Mouse (Mus musculus): Measurements from ENCODE around the gene Scnn1g. TPM values are rescaled to one million over a fixed set of nuclear protein-coding genes. Genes with fewer than 3 reads are reported as not detected.

Gene Scnn1g
- polyA plus RNA-seq, 1 experiment from 2014 or later = 0.91 TPM

DNA sequence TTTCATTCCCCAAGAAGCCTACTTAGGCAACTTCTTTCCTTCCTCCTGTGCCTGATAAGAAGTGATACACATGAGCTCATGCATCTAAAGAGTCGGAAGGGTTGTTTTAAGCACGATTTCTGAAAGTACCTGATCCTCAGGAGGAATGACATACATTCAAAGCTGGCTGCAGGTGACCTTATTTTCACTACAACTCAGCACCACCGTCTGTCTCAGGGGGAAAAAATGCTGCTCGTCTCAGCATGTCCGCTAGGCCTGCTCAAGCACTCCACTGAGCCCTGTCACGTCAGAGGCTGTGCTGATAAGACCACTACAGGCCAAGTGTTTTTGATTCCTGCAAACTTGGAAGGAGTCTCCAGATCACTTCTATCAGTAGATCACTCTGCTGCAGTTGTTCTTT is 32.3 kb upstream of the Scnn1g start:
- WGBS = 48% methylated on average over 6 of the region's 6 CpGs
- Histone ChIP-seq H3K9me3 (ENCODE audit: control insufficient read depth, low read depth, low read length) (no peaks in the 10 kb centered on the region), H3K4me2 (replicated peaks; ENCODE audit: low read depth, low read length) (no peak overlapping the region), H3K36me3 (ENCODE audit: control insufficient read depth, insufficient read depth, low read length) (no peaks in the 10 kb centered on the region), H3K27me3 (ENCODE audit: control insufficient read depth, insufficient read depth, low read length) (no peaks in the 10 kb centered on the region), H3K27ac (ENCODE audit: low read length) (no peak overlapping the region), H3K9ac (replicated peaks; ENCODE audit: low read depth, low read length) (no peak overlapping the region), H3K4me3 (ENCODE audit: low read depth, low read length) (no peak overlapping the region), H3K4me1 (ENCODE audit: control insufficient read depth, insufficient read depth, low read length) (peaks cover 13% of the 10 kb centered on the region; the same call in 1 of the 2 replicates)
- no peak for ATAC-seq (ENCODE audit: insufficient number of reproducible peaks, insufficient read depth, low FRiP score, low read depth)

- Histone ChIP-seq H3K36me3 (ENCODE audit: control insufficient read depth, insufficient read depth, low read length) (no peaks in the 10 kb centered on the region), H3K4me2 (replicated peaks; ENCODE audit: low read depth, low read length) (no peak overlapping the region), H3K4me3 (ENCODE audit: low read depth, low read length) (no peak overlapping the region), H3K4me1 (ENCODE audit: control insufficient read depth, insufficient read depth, low read length) (peaks cover 13% of the 10 kb centered on the region; the same call in 1 of the 2 replicates), H3K9ac (replicated peaks; ENCODE audit: low read depth, low read length) (no peak overlapping the region), H3K9me3 (ENCODE audit: control insufficient read depth, low read depth, low read length) (no peaks in the 10 kb centered on the region), H3K27me3 (ENCODE audit: control insufficient read depth, insufficient read depth, low read length) (no peaks in the 10 kb centered on the region), H3K27ac (ENCODE audit: low read length) (no peak overlapping the region)
- no peak for ATAC-seq (ENCODE audit: insufficient number of reproducible peaks, insufficient read depth, low FRiP score, low read depth)
- WGBS = 91% methylated on average over 2 of the region's 2 CpGs
Measured at GRCm38 (mm10) chr7:121705051-121705450, 29.2 kb upstream of the Scnn1g start.

DNA sequence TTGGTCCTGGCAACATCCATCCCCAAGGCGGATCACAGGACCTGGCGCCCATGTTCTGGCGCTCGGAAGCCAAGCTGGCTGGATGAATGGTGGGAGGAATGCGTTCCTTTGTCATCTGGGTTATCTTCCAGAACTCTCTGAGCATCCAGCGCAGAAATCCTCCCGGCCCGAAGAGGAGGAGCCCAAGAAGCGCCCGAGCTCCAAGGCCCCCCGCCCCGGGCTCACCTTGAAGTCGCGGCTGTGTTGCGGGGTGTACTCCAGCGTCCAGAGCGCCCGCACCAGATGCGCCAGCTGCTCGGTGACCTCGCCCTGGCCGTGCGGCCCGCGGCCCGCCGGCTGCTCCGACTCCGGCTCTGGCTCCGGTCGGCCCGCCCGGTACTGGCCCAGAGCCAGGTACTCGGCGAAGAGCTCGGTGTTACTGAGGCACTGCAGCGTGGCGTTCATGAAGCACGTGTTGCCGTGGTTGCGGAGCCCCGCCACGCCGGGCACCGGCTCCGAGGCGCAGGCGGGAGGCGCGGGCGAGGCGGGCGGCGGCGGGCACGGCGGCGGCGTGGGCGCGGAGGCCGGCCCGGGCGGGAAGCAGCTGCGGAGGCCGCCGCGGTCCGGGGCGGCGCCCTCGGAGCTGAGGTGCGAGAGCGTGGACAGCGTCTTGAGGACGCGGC is 27.7 kb upstream of the Scnn1g start:
- Histone ChIP-seq H3K4me1 (ENCODE audit: control insufficient read depth, insufficient read depth, low read length) (peaks cover 13% of the 10 kb centered on the region; the same call in 1 of the 2 replicates), H3K9me3 (ENCODE audit: control insufficient read depth, low read depth, low read length) (no peaks in the 10 kb centered on the region), H3K36me3 (ENCODE audit: control insufficient read depth, insufficient read depth, low read length) (no peaks in the 10 kb centered on the region), H3K27me3 (ENCODE audit: control insufficient read depth, insufficient read depth, low read length) (no peaks in the 10 kb centered on the region), H3K27ac (ENCODE audit: low read length) (no peak overlapping the region), H3K9ac (replicated peaks; ENCODE audit: low read depth, low read length) (peak overlapping the region; percentile 60), H3K4me3 (ENCODE audit: low read depth, low read length) (peak overlapping the region; percentile 50), H3K4me2 (replicated peaks; ENCODE audit: low read depth, low read length) (peak overlapping the region; percentile 96)
- ATAC-seq (ENCODE audit: insufficient number of reproducible peaks, insufficient read depth, low FRiP score, low read depth) = peak; percentile 30; the same call in 1 of the 2 replicates
- WGBS = under 1% methylated on average over 60 of the region's 77 CpGs

DNA sequence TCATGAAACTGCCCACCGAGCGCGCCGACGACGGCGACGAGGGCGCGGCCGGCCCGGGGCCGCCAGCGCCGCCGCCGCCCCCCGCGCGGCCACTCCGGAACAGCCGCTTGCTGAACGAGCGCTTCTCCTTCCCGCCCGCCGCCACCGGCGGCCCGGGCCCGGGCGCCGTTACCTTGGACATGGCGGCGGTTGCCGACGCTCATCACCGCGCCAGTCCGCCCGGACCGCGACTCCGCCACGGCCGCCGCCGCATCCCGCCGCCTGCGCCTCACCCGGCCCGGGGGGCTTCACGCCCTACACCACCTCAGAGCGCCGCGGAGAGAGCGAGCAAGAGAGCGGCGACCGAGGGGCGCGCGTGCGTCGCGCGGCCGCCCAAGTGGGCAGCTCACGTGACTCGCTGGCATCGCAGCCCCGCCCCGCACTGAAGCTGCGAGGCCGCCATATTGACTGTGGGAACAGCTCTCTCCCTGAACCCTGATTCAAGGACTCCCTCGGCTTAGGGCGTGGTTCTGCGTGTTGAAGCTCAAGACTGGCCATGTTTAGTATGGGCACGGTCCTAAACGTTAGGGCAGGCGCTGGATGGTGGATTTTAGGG is 27.1 kb upstream of the Scnn1g start, which contains the start of gene Usp31:
Usp31 (minus strand) TSS at position 181 of the 595 bp plus-strand sequence.
- under 1% methylated on average over 56 of the region's 82 CpGs for WGBS
- H3K4me2 ChIP-seq (replicated peaks; ENCODE audit: low read depth, low read length) = peak within 1 kb of the TSS; percentile 96

DNA sequence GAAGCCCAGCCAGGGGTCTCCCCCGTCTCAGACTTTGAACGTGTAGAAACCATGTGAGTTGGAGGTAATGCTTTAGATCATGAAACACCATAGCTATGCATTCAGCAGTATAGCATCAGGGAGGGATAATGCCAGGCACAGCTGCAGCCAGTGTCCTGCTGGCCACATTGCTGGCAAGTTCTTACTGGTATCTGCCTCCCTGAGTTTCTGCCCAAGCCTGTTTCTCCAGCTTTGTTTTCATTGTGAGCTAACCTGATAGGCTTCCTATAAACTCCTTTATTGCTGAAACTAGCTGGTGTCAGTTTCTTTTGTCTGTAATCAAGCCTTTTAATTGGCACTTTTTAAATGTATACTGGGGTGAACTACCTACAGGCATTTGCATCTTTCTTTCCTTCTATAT is 23.1 kb upstream of the Scnn1g start:
- ATAC-seq (ENCODE audit: insufficient number of reproducible peaks, insufficient read depth, low FRiP score, low read depth) = no peak
- WGBS = 32% methylated on average over 2 of the region's 2 CpGs
- H3K4me3 ChIP-seq (ENCODE audit: low read depth, low read length) = no peak overlapping the region
- H3K4me1 ChIP-seq (ENCODE audit: control insufficient read depth, insufficient read depth, low read length) = peaks cover under 1% of the 10 kb centered on the region; the same call in 1 of the 2 replicates
- H3K9me3 ChIP-seq (ENCODE audit: control insufficient read depth, low read depth, low read length) = no peaks in the 10 kb centered on the region
- H3K27ac ChIP-seq (ENCODE audit: low read length) = no peak overlapping the region
- no peaks in the 10 kb centered on the region for H3K36me3 ChIP-seq (ENCODE audit: control insufficient read depth, insufficient read depth, low read length)
- H3K9ac ChIP-seq (replicated peaks; ENCODE audit: low read depth, low read length) = no peak overlapping the region
- H3K4me2 ChIP-seq (replicated peaks; ENCODE audit: low read depth, low read length) = no peak overlapping the region
- no peaks in the 10 kb centered on the region for H3K27me3 ChIP-seq (ENCODE audit: control insufficient read depth, insufficient read depth, low read length)

More for the DNA sequence above, 27.1 kb upstream of the Scnn1g start, which contains the start of gene Usp31:
- Histone ChIP-seq H3K4me1 (ENCODE audit: control insufficient read depth, insufficient read depth, low read length) (peaks cover 13% of the 10 kb centered on the region; the same call in 1 of the 2 replicates), H3K9ac (replicated peaks; ENCODE audit: low read depth, low read length) (peak within 1 kb of the TSS; percentile 60), H3K4me3 (ENCODE audit: low read depth, low read length) (peak within 1 kb of the TSS; percentile 50), H3K9me3 (ENCODE audit: control insufficient read depth, low read depth, low read length) (no peaks in the 10 kb centered on the region), H3K27ac (ENCODE audit: low read length) (peak within 1 kb of the TSS; percentile 57), H3K27me3 (ENCODE audit: control insufficient read depth, insufficient read depth, low read length) (no peaks in the 10 kb centered on the region), H3K36me3 (ENCODE audit: control insufficient read depth, insufficient read depth, low read length) (no peaks in the 10 kb centered on the region)
- ATAC-seq (ENCODE audit: insufficient number of reproducible peaks, insufficient read depth, low FRiP score, low read depth) = peak; percentile 98

DNA sequence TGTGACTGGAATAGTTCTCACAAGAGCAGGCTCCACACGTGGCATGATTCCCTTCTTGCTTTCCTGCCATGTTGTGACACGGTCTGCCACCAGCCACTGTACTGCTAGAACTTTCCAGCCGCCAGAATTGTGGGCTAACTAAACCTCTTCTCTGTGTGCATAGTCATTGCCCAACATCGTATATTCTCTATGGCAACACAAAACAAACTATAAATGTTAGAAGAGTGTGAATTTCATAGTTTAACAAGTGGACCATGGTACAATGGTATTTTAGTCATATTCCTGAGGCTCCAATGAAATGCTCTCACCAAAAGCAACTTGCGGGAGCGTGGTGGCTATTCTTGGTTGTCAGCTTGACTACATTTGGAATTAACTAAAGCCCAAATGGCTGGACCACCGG is 17.2 kb upstream of the Scnn1g start:
- 77% methylated on average over 7 of the region's 7 CpGs for WGBS
- Histone ChIP-seq H3K4me2 (replicated peaks; ENCODE audit: low read depth, low read length) (no peak overlapping the region), H3K4me3 (ENCODE audit: low read depth, low read length) (no peak overlapping the region), H3K27ac (ENCODE audit: low read length) (no peak overlapping the region), H3K9me3 (ENCODE audit: control insufficient read depth, low read depth, low read length) (no peaks in the 10 kb centered on the region), H3K4me1 (ENCODE audit: control insufficient read depth, insufficient read depth, low read length) (no peaks in the 10 kb centered on the region), H3K9ac (replicated peaks; ENCODE audit: low read depth, low read length) (no peak overlapping the region), H3K36me3 (ENCODE audit: control insufficient read depth, insufficient read depth, low read length) (no peaks in the 10 kb centered on the region), H3K27me3 (ENCODE audit: control insufficient read depth, insufficient read depth, low read length) (no peaks in the 10 kb centered on the region)
- no peak for ATAC-seq (ENCODE audit: insufficient number of reproducible peaks, insufficient read depth, low FRiP score, low read depth)

GRCm38 (mm10) chr7:121730225-121730624 is 4.1 kb upstream of the Scnn1g start:
- Histone ChIP-seq H3K4me1 (ENCODE audit: control insufficient read depth, insufficient read depth, low read length) (no peaks in the 10 kb centered on the region; the same call in 1 of the 2 replicates), H3K4me2 (replicated peaks; ENCODE audit: low read depth, low read length) (no peak overlapping the region), H3K27ac (ENCODE audit: low read length) (no peak overlapping the region), H3K9me3 (ENCODE audit: control insufficient read depth, low read depth, low read length) (no peaks in the 10 kb centered on the region), H3K4me3 (ENCODE audit: low read depth, low read length) (no peak overlapping the region), H3K36me3 (ENCODE audit: control insufficient read depth, insufficient read depth, low read length) (no peaks in the 10 kb centered on the region), H3K27me3 (ENCODE audit: control insufficient read depth, insufficient read depth, low read length) (peaks cover 6% of the 10 kb centered on the region; the same call in 1 of the 2 replicates), H3K9ac (replicated peaks; ENCODE audit: low read depth, low read length) (no peak overlapping the region)
- no peak for ATAC-seq (ENCODE audit: insufficient number of reproducible peaks, insufficient read depth, low FRiP score, low read depth)
- WGBS = 16% methylated on average over 5 of the region's 5 CpGs

- Histone ChIP-seq H3K4me3 (ENCODE audit: low read depth, low read length) (no peak overlapping the region), H3K36me3 (ENCODE audit: control insufficient read depth, insufficient read depth, low read length) (no peaks in the 10 kb centered on the region), H3K9me3 (ENCODE audit: control insufficient read depth, low read depth, low read length) (no peaks in the 10 kb centered on the region), H3K27me3 (ENCODE audit: control insufficient read depth, insufficient read depth, low read length) (peaks cover 9% of the 10 kb centered on the region; the same call in 1 of the 2 replicates), H3K9ac (replicated peaks; ENCODE audit: low read depth, low read length) (no peak overlapping the region), H3K27ac (ENCODE audit: low read length) (no peak overlapping the region), H3K4me2 (replicated peaks; ENCODE audit: low read depth, low read length) (no peak overlapping the region), H3K4me1 (ENCODE audit: control insufficient read depth, insufficient read depth, low read length) (no peaks in the 10 kb centered on the region; the same call in 1 of the 2 replicates)
- peak; percentile 49 for ATAC-seq (ENCODE audit: insufficient number of reproducible peaks, insufficient read depth, low FRiP score, low read depth)
- WGBS = 54% methylated on average over 29 of the region's 29 CpGs
Measured at GRCm38 (mm10) chr7:121737511-121738415, 3.5 kb downstream of the Scnn1g start.

Data from stomach, embryonic 14.5 days (tissue).